ENCODE assay signal across 8 mouse cellular contexts in genomic region chr2:115860141-115860480, GRCm38 (mm10).
DNase-seq lines count a peak whose midpoint lies in the region; ATAC-seq and TF ChIP-seq lines count a peak whose summit lies in the region.

No protein-coding gene starts in this region.

- peak; percentile 53 for ATAC-seq in hindbrain, embryonic 15.5 days (ENCODE audit: low FRiP score, low read depth)
- ATAC-seq in liver, embryonic 13.5 days (ENCODE audit: low read depth): no peak
- ATAC-seq in stomach, embryonic 15.5 days (ENCODE audit: insufficient read depth, low FRiP score, low read depth): no peak
- ATAC-seq in megakaryocyte progenitor cell, adult 5-6 weeks (replicated peaks; ENCODE audit: poor library complexity): no peak
- ATAC-seq in megakaryocyte-erythroid progenitor cell, adult 5-6 weeks (replicated peaks; ENCODE audit: low FRiP score, low TSS enrichment, poor library complexity, severe bottlenecking): no peak

- peaks cover 47% of the 10 kb centered on the region for H3K4me1 ChIP-seq in E14TG2a.4 (replicated peaks; ENCODE audit: low read depth, low read length)
- H3K4me1 ChIP-seq in hindbrain, embryonic 15.5 days (replicated peaks): peaks cover 41% of the 10 kb centered on the region
- H3K4me1 ChIP-seq in liver, embryonic 13.5 days (replicated peaks): peaks cover 7% of the 10 kb centered on the region; the same call in 1 of the 2 replicates
- H3K4me1 ChIP-seq in stomach, embryonic 15.5 days: peaks cover 26% of the 10 kb centered on the region

- peak; percentile 68 to 79 for DNase-seq in adrenal gland, postnatal 36 days
- no peak for DNase-seq in liver, embryonic 13.5 days
- DNase-seq in right cerebral cortex, postnatal 4 days: no peak

- H3K27ac ChIP-seq in hindbrain, embryonic 15.5 days (replicated peaks): peak overlapping the region; percentile 88
- H3K27ac ChIP-seq in liver, embryonic 13.5 days: no peak overlapping the region
- peak overlapping the region; percentile 63; the same call in 1 of the 2 replicates for H3K27ac ChIP-seq in stomach, embryonic 15.5 days

- 0% methylated on average over 15 of the region's 15 CpGs for WGBS in hindbrain, embryonic 15.5 days
- under 1% methylated on average over 15 of the region's 15 CpGs for WGBS in liver, embryonic 13.5 days (ENCODE audit: insufficient replicate concordance)
- WGBS in stomach, embryonic 15.5 days: 3% methylated on average over 15 of the region's 15 CpGs

- H3K27me3 ChIP-seq in E14TG2a.4 (ENCODE audit: insufficient read depth, low read length): peaks cover 78% of the 10 kb centered on the region
- peaks cover 4% of the 10 kb centered on the region; the same call in 1 of the 2 replicates for H3K27me3 ChIP-seq in hindbrain, embryonic 15.5 days
- H3K27me3 ChIP-seq in liver, embryonic 13.5 days: peaks cover 71% of the 10 kb centered on the region
- no peaks in the 10 kb centered on the region for H3K27me3 ChIP-seq in stomach, embryonic 15.5 days (replicated peaks)

- peak overlapping the region; percentile 51 for H3K4me2 ChIP-seq in hindbrain, embryonic 15.5 days
- H3K4me2 ChIP-seq in liver, embryonic 13.5 days: peak overlapping the region; percentile 55
- H3K4me2 ChIP-seq in stomach, embryonic 15.5 days: peak overlapping the region; percentile 68

- H3K36me3 ChIP-seq in E14TG2a.4 (ENCODE audit: insufficient read depth, low read length): no peaks in the 10 kb centered on the region
- 0 out of 2 replicates have a peak, but pooled peaks cover 3% of the 10 kb centered on the region for H3K36me3 ChIP-seq in hindbrain, embryonic 15.5 days
- H3K36me3 ChIP-seq in liver, embryonic 13.5 days: no peaks in the 10 kb centered on the region
- H3K36me3 ChIP-seq in stomach, embryonic 15.5 days: 0 out of 2 replicates have a peak, but pooled peaks cover 2% of the 10 kb centered on the region

- peak overlapping the region; percentile 27; the same call in 1 of the 2 replicates for H3K9ac ChIP-seq in hindbrain, embryonic 15.5 days
- H3K9ac ChIP-seq in liver, embryonic 13.5 days: no peak overlapping the region
- H3K9ac ChIP-seq in stomach, embryonic 15.5 days: no peak overlapping the region

- no peak for TF ChIP-seq CTCF in E14TG2a.4 (conservative IDR thresholded peaks at IDR 0.05; ENCODE audit: low read length)

- H3K4me3 ChIP-seq in E14TG2a.4 (replicated peaks; ENCODE audit: low read length): peak overlapping the region; percentile 52
- peak overlapping the region; percentile 18 for H3K4me3 ChIP-seq in hindbrain, embryonic 15.5 days
- peak overlapping the region; percentile 37 for H3K4me3 ChIP-seq in liver, embryonic 13.5 days (replicated peaks)
- peak overlapping the region; percentile 31 for H3K4me3 ChIP-seq in stomach, embryonic 15.5 days (replicated peaks)

- H3K9me3 ChIP-seq in E14TG2a.4 (ENCODE audit: low read length): no peaks in the 10 kb centered on the region
- no peaks in the 10 kb centered on the region for H3K9me3 ChIP-seq in hindbrain, embryonic 15.5 days
- H3K9me3 ChIP-seq in liver, embryonic 13.5 days (replicated peaks): no peaks in the 10 kb centered on the region
- no peaks in the 10 kb centered on the region for H3K9me3 ChIP-seq in stomach, embryonic 15.5 days

Comparison
In these comparisons a context has a peak if more than half of its experiments do, and no peak if none do; other contexts are left out.
1. DNase-seq: peak in adrenal gland, postnatal 36 days (2 of 2); none in liver, embryonic 13.5 days (single experiment) and right cerebral cortex, postnatal 4 days (single experiment).
2. Peak in every context shown above with its lines, with median percentiles within 50 percentile points of each other: H3K4me3 ChIP-seq and H3K4me2 ChIP-seq.